Mouse (Mus musculus): ENCODE measurements around the gene Cdkn1c. TPM values are rescaled to one million over a fixed set of nuclear protein-coding genes. Genes with fewer than 3 reads are reported as not detected.
A peak's percentile ranks its signal among the peaks of the same experiment; 100 is the strongest.

The Cdkn1c gene
- polyA plus RNA-seq, 1 experiment = 45.9 TPM

GRCm38 (mm10) chr7:143502418-143503200 lies 41.8 kb upstream of the Cdkn1c start, which contains the start of gene Phlda2:
Gene Phlda2, minus strand, starts transcription at chr7:143503150.
- TF ChIP-seq CTCF (IDR thresholded peaks at IDR 0.05; ENCODE audit: control insufficient read depth, insufficient read depth, insufficient replicate concordance, low read depth, low read length) (no peak), POLR2A (IDR thresholded peaks at IDR 0.05; ENCODE audit: control insufficient read depth, low read depth, low read length) (no peak)
- peak within 1 kb of the TSS; percentile 59 for H3K4me3 ChIP-seq (ENCODE audit: control insufficient read depth, low read depth, low read length)
- no peak within 1 kb of the TSS for H3K27ac ChIP-seq (ENCODE audit: control insufficient read depth, insufficient read depth, low read depth, low read length)
- no peaks in the 10 kb centered on the region for H3K27me3 ChIP-seq (ENCODE audit: control insufficient read depth, insufficient read depth, low read length)
- peaks cover 10% of the 10 kb centered on the region for H3K4me1 ChIP-seq (ENCODE audit: control insufficient read depth, insufficient read depth, low read length)
- H3K36me3 ChIP-seq (ENCODE audit: control insufficient read depth, insufficient read depth, low read length) = no peaks in the 10 kb centered on the region

DNA sequence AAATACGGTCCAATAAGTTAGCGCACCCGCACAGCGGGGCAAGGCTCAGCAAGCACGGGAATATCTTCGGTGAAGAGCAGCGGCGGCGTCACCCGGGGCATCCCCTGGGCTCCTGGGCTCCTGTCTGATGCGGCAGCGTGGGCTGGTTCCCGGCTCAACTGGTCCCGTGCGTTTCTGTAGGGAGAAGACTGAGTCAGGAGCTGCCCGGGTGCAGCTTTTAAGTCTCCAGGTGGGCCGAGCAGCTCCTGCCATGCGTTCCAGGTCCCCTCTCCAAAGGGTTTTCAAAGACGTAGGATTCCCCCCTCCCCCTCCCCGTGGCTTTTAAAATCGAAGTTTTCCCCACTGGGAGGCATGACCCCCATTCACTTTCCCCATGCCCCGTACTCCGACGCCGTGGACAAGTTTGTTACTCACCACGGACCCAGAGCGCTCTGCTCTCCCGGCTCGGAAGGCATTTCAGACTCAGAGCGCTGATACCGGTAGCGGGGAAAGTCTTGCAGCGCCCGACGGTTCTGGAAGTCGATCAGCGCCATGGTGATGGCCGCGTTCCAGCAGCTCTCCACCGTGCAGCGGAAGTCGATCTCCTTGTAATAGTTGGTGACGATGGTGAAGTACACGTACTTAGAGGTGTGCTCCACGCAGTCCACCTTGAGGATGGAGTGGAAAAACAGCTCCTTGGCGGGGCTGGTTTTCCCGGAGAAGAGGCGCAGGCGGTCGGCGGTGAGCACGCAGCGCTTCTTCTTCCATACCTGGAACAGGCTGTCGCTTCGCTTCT lies 41.0 kb upstream of the Cdkn1c start:
- no peaks in the 10 kb centered on the region for H3K27me3 ChIP-seq (ENCODE audit: control insufficient read depth, insufficient read depth, low read length)
- H3K36me3 ChIP-seq (ENCODE audit: control insufficient read depth, insufficient read depth, low read length) = no peaks in the 10 kb centered on the region
- no peak overlapping the region for H3K27ac ChIP-seq (ENCODE audit: control insufficient read depth, insufficient read depth, low read depth, low read length)
- H3K4me1 ChIP-seq (ENCODE audit: control insufficient read depth, insufficient read depth, low read length) = peaks cover 10% of the 10 kb centered on the region
- peak overlapping the region; percentile 59 for H3K4me3 ChIP-seq (ENCODE audit: control insufficient read depth, low read depth, low read length)
- no peak for TF ChIP-seq POLR2A (IDR thresholded peaks at IDR 0.05; ENCODE audit: control insufficient read depth, low read depth, low read length)
- TF ChIP-seq CTCF (IDR thresholded peaks at IDR 0.05; ENCODE audit: control insufficient read depth, insufficient read depth, insufficient replicate concordance, low read depth, low read length) = no peak

DNA sequence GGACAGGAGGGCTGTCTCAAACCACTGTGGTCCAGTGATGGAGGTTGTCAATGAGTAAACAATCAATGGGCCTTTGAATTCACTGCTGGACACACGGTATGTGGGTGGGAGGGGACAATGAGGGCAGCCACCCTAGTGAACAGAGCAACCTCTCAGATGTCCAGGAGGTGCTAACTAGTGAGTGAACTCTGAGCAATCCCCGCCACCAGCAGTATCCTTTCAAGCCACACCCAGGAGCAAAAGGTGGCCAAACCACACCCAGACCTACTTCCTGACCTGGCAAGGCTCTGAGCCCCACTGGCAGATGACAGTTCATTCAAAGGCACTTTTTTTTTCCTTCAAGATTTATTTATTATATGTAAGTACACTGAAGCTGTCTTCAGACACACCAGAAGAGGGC lies 40.1 kb upstream of the Cdkn1c start:
- H3K4me3 ChIP-seq (ENCODE audit: control insufficient read depth, low read depth, low read length) = no peak overlapping the region
- H3K27me3 ChIP-seq (ENCODE audit: control insufficient read depth, insufficient read depth, low read length) = no peaks in the 10 kb centered on the region
- H3K36me3 ChIP-seq (ENCODE audit: control insufficient read depth, insufficient read depth, low read length) = no peaks in the 10 kb centered on the region
- TF ChIP-seq POLR2A (IDR thresholded peaks at IDR 0.05; ENCODE audit: control insufficient read depth, low read depth, low read length) (no peak), CTCF (IDR thresholded peaks at IDR 0.05; ENCODE audit: control insufficient read depth, insufficient read depth, insufficient replicate concordance, low read depth, low read length) (no peak)
- peaks cover 10% of the 10 kb centered on the region for H3K4me1 ChIP-seq (ENCODE audit: control insufficient read depth, insufficient read depth, low read length)
- H3K27ac ChIP-seq (ENCODE audit: control insufficient read depth, insufficient read depth, low read depth, low read length) = no peak overlapping the region

GRCm38 (mm10) chr7:143498584-143498983 lies 37.7 kb upstream of the Cdkn1c start:
- no peak overlapping the region for H3K27ac ChIP-seq (ENCODE audit: control insufficient read depth, insufficient read depth, low read depth, low read length)
- no peak overlapping the region for H3K4me3 ChIP-seq (ENCODE audit: control insufficient read depth, low read depth, low read length)
- H3K27me3 ChIP-seq (ENCODE audit: control insufficient read depth, insufficient read depth, low read length) = no peaks in the 10 kb centered on the region
- no peaks in the 10 kb centered on the region for H3K36me3 ChIP-seq (ENCODE audit: control insufficient read depth, insufficient read depth, low read length)
- H3K4me1 ChIP-seq (ENCODE audit: control insufficient read depth, insufficient read depth, low read length) = peaks cover 10% of the 10 kb centered on the region
- no peak for TF ChIP-seq CTCF (IDR thresholded peaks at IDR 0.05; ENCODE audit: control insufficient read depth, insufficient read depth, insufficient replicate concordance, low read depth, low read length)
- no peak for TF ChIP-seq POLR2A (IDR thresholded peaks at IDR 0.05; ENCODE audit: control insufficient read depth, low read depth, low read length)

DNA sequence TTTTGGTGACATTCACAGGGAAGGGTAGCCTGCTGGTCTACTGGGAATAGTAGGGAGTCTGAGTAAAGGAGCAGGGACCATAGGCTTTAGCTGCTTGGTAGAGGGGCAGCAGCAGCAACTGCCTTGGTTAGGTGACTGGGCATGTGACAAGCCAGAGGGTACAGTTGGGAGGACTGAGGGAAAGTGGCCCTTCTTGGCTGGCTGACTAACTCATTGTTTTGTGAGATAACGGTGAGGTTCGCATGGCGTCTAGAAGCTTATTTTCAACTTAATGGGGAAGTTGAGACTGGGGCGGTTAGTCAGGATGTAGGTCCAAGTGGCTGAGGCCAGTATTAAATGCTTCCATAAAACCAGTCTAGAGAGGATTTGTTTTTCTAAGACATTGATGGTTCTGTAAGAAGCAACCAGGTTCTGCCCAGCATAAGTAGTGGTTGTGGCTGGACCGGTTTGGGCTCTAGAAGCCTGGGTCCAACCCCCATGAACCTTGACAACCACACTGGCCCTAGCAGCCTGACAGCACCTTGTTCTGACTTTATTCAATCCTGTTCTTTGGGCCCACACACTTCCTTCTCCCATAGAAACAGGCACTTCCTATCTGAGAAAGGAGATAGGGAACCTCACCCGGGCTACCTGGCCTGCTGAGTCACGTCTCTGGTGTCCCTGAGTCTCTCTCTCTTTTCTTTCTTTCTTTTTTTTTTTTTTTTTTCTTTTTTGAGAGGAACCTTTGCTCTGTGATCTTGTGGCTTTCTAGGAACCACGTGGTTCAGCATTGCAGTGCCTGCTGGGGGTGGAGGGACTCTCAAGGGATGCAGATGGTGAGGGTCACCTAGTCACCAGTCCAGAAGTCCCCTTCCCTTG lies 34.5 kb upstream of the Cdkn1c start:
- H3K36me3 ChIP-seq (ENCODE audit: control insufficient read depth, insufficient read depth, low read length) = no peaks in the 10 kb centered on the region
- H3K27ac ChIP-seq (ENCODE audit: control insufficient read depth, insufficient read depth, low read depth, low read length) = no peak overlapping the region
- TF ChIP-seq CTCF (IDR thresholded peaks at IDR 0.05; ENCODE audit: control insufficient read depth, insufficient read depth, insufficient replicate concordance, low read depth, low read length) (no peak), POLR2A (IDR thresholded peaks at IDR 0.05; ENCODE audit: control insufficient read depth, low read depth, low read length) (no peak)
- H3K4me3 ChIP-seq (ENCODE audit: control insufficient read depth, low read depth, low read length) = no peak overlapping the region
- H3K27me3 ChIP-seq (ENCODE audit: control insufficient read depth, insufficient read depth, low read length) = no peaks in the 10 kb centered on the region
- no peaks in the 10 kb centered on the region for H3K4me1 ChIP-seq (ENCODE audit: control insufficient read depth, insufficient read depth, low read length)

DNA sequence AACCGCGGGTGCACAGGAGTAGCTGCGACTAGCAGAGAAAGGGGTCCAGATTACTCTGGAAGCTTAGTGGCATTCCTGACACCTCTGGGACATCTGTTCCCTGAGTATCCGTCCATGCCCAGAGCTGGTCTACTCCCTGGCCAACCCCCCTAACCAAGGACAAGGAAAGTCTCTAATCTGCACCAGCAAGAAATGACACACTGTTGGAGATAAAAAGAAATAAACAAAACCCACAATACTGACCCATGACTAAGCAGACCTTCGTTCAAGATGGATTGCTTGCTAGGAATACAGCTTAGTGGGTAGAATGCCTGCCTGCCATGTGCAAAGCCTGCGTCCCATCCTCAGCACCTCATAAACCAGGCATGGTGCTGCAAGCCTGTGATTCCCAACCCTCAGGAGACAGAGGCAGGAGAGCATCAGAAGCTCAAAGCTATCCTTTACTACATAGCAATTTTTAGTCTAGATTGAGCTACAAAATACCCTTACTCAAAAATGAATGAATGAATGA lies 32.8 kb upstream of the Cdkn1c start:
- TF ChIP-seq CTCF (IDR thresholded peaks at IDR 0.05; ENCODE audit: control insufficient read depth, insufficient read depth, insufficient replicate concordance, low read depth, low read length) = no peak
- no peak for TF ChIP-seq POLR2A (IDR thresholded peaks at IDR 0.05; ENCODE audit: control insufficient read depth, low read depth, low read length)
- H3K36me3 ChIP-seq (ENCODE audit: control insufficient read depth, insufficient read depth, low read length) = no peaks in the 10 kb centered on the region
- no peak overlapping the region for H3K4me3 ChIP-seq (ENCODE audit: control insufficient read depth, low read depth, low read length)
- no peak overlapping the region for H3K27ac ChIP-seq (ENCODE audit: control insufficient read depth, insufficient read depth, low read depth, low read length)
- H3K4me1 ChIP-seq (ENCODE audit: control insufficient read depth, insufficient read depth, low read length) = no peaks in the 10 kb centered on the region
- H3K27me3 ChIP-seq (ENCODE audit: control insufficient read depth, insufficient read depth, low read length) = no peaks in the 10 kb centered on the region
